Mouse (Mus musculus) ES-E14 (cell line): ENCODE data around the gene Lpp.

Source experiments
- CHD2 ChIP-seq: IDR thresholded peaks from 2 replicates; pipeline ENCODE4 v1.6.1; 2014; ENCODE audit warnings: mild to moderate bottlenecking, low read depth, low read length, inconsistent platforms
- HCFC1 ChIP-seq: IDR thresholded peaks from 2 replicates; pipeline ENCODE4 v1.6.1; 2012; ENCODE audit warnings: low read length, inconsistent platforms, borderline replicate concordance; ENCODE audit not compliant: insufficient read depth
- MAFK ChIP-seq: IDR thresholded peaks from 2 replicates; pipeline ENCODE4 v1.6.1; 2014; ENCODE audit warnings: mild to moderate bottlenecking, low read depth, low read length, inconsistent platforms; ENCODE audit not compliant: insufficient read depth
- ZC3H11A ChIP-seq: IDR thresholded peaks from 2 replicates; pipeline ENCODE4 v1.6.1; 2012; ENCODE audit warnings: low read depth, mild to moderate bottlenecking, inconsistent platforms, low read length, borderline replicate concordance
- ZNF384 ChIP-seq: IDR thresholded peaks from 2 replicates; pipeline ENCODE4 v1.6.1; 2012; ENCODE audit warnings: low read depth, low read length, inconsistent platforms

DNA sequence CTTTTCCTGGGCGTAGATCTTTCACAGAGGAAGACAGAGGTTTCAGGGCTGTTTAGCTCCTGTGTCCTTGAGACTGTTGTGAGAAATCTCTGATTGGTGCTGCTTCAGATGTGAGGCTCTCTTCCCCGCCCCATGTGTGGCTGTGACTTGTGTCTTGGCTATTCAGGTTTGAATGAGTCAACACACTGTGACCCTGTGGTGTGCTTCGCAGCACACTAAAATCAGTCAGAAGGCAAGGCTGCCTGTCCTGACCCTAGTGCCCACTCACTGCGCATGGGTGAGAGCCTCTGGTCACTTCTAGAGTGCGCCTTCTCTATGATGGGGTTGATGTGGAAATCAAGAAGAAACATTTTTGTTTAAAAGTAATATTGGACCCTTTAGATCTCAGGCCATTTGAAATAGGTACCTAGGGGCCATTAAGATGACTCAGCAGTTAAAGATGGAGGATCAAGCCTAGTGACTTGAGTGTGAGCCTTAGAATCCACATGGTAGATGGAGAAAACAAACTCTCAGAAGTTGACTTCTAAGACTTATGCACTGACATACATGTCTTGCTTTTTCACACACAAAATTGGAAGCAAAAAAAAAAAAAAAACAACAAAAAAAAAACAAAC lies 114.7 kb downstream of the Lpp start:
- peak; percentile 57 for TF ChIP-seq MAFK
- no peak for TF ChIP-seq CHD2
- no peak for TF ChIP-seq ZC3H11A
- no peak for TF ChIP-seq HCFC1
- no peak for TF ChIP-seq ZNF384
